Mouse (Mus musculus): Measurements from ENCODE around the gene Rpl6. TPM values are rescaled to one million over a fixed set of nuclear protein-coding genes. Genes with fewer than 3 reads are reported as not detected.

Rpl6 gene
- polyA plus RNA-seq, 1 experiment from 2014 or later, result 368 TPM

DNA sequence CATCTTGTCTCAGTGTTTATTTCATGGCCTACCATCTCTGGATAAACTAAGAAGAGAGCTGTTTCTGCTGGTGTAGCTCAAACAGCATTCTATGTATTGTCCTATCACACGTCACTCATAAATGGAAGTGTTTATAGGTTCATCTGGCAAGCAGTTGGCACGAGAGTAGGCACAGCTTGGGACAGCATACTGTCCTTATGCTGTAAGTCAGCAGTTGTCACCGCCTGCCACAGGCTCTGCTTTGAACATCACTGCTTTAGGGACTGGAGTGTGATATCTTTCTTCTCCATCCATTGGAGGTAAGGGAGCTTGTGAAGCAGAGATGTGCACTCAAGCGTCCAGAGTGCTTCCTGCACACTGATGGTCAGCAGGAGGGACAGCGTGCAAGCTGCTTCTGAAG, 35.6 kb downstream of the Rpl6 start:
- Histone ChIP-seq H3K36me3 (ENCODE audit: control insufficient read depth, insufficient read depth, low read length) (no peaks in the 10 kb centered on the region), H3K27ac (ENCODE audit: low read depth, low read length) (no peak overlapping the region), H3K4me1 (ENCODE audit: control insufficient read depth, insufficient read depth, low read length) (no peaks in the 10 kb centered on the region), H3K4me2 (ENCODE audit: low read depth, low read length) (no peak overlapping the region), H3K27me3 (ENCODE audit: control insufficient read depth, insufficient read depth, low read length) (no peaks in the 10 kb centered on the region), H3K9me3 (ENCODE audit: control insufficient read depth, low read length) (no peaks in the 10 kb centered on the region), H3K4me3 (ENCODE audit: low read depth, low read length) (no peak overlapping the region), H3K9ac (replicated peaks; ENCODE audit: low read depth, low read length) (no peak overlapping the region)
- whole genome bisulfite sequencing, result 77% methylated on average over 5 of the region's 5 CpGs
- no peak for ATAC-seq (ENCODE audit: low read depth)

- H3K4me3 ChIP-seq (ENCODE audit: low read depth, low read length), result no peak overlapping the region
- no peaks in the 10 kb centered on the region for H3K4me1 ChIP-seq (ENCODE audit: control insufficient read depth, insufficient read depth, low read length)
- no peaks in the 10 kb centered on the region for H3K9me3 ChIP-seq (ENCODE audit: control insufficient read depth, low read length)
- H3K27ac ChIP-seq (ENCODE audit: low read depth, low read length), result no peak overlapping the region
- H3K4me2 ChIP-seq (ENCODE audit: low read depth, low read length), result no peak overlapping the region
- ATAC-seq (ENCODE audit: low read depth), result no peak
- no peak overlapping the region for H3K9ac ChIP-seq (replicated peaks; ENCODE audit: low read depth, low read length)
- H3K27me3 ChIP-seq (ENCODE audit: control insufficient read depth, insufficient read depth, low read length), result no peaks in the 10 kb centered on the region
- no peaks in the 10 kb centered on the region for H3K36me3 ChIP-seq (ENCODE audit: control insufficient read depth, insufficient read depth, low read length)
Measured at GRCm38 (mm10) chr5:121241182-121241581, 36.9 kb downstream of the Rpl6 start.

- H3K27me3 ChIP-seq (ENCODE audit: control insufficient read depth, insufficient read depth, low read length), result no peaks in the 10 kb centered on the region
- ATAC-seq (ENCODE audit: low read depth), result no peak
- H3K9ac ChIP-seq (replicated peaks; ENCODE audit: low read depth, low read length), result no peak overlapping the region
- no peaks in the 10 kb centered on the region for H3K4me1 ChIP-seq (ENCODE audit: control insufficient read depth, insufficient read depth, low read length)
- no peak overlapping the region for H3K4me3 ChIP-seq (ENCODE audit: low read depth, low read length)
- WGBS, result 55% methylated on average over 1 of the region's 1 CpGs
- no peaks in the 10 kb centered on the region for H3K36me3 ChIP-seq (ENCODE audit: control insufficient read depth, insufficient read depth, low read length)
- H3K27ac ChIP-seq (ENCODE audit: low read depth, low read length), result no peak overlapping the region
- no peaks in the 10 kb centered on the region for H3K9me3 ChIP-seq (ENCODE audit: control insufficient read depth, low read length)
- no peak overlapping the region for H3K4me2 ChIP-seq (ENCODE audit: low read depth, low read length)
Measured at GRCm38 (mm10) chr5:121242261-121242660, 38.0 kb downstream of the Rpl6 start.

- 89% methylated on average over 1 of the region's 1 CpGs for WGBS
- Histone ChIP-seq H3K9ac (replicated peaks; ENCODE audit: low read depth, low read length) (no peak overlapping the region), H3K4me3 (ENCODE audit: low read depth, low read length) (no peak overlapping the region), H3K27ac (ENCODE audit: low read depth, low read length) (no peak overlapping the region), H3K36me3 (ENCODE audit: control insufficient read depth, insufficient read depth, low read length) (no peaks in the 10 kb centered on the region), H3K9me3 (ENCODE audit: control insufficient read depth, low read length) (no peaks in the 10 kb centered on the region), H3K4me1 (ENCODE audit: control insufficient read depth, insufficient read depth, low read length) (no peaks in the 10 kb centered on the region), H3K4me2 (ENCODE audit: low read depth, low read length) (no peak overlapping the region), H3K27me3 (ENCODE audit: control insufficient read depth, insufficient read depth, low read length) (no peaks in the 10 kb centered on the region)
- no peak for ATAC-seq (ENCODE audit: low read depth)
Measured at GRCm38 (mm10) chr5:121242701-121243100, 38.4 kb downstream of the Rpl6 start.

GRCm38 (mm10) chr5:121243676-121244364, 39.5 kb downstream of the Rpl6 start:
- no peaks in the 10 kb centered on the region for H3K4me1 ChIP-seq (ENCODE audit: control insufficient read depth, insufficient read depth, low read length)
- no peaks in the 10 kb centered on the region for H3K9me3 ChIP-seq (ENCODE audit: control insufficient read depth, low read length)
- H3K27me3 ChIP-seq (ENCODE audit: control insufficient read depth, insufficient read depth, low read length), result no peaks in the 10 kb centered on the region
- no peaks in the 10 kb centered on the region for H3K36me3 ChIP-seq (ENCODE audit: control insufficient read depth, insufficient read depth, low read length)
- 100% methylated on average over 1 of the region's 1 CpGs for WGBS
- no peak overlapping the region for H3K4me3 ChIP-seq (ENCODE audit: low read depth, low read length)
- no peak overlapping the region for H3K9ac ChIP-seq (replicated peaks; ENCODE audit: low read depth, low read length)
- no peak for ATAC-seq (ENCODE audit: low read depth)
- H3K4me2 ChIP-seq (ENCODE audit: low read depth, low read length), result no peak overlapping the region
- no peak overlapping the region for H3K27ac ChIP-seq (ENCODE audit: low read depth, low read length)

DNA sequence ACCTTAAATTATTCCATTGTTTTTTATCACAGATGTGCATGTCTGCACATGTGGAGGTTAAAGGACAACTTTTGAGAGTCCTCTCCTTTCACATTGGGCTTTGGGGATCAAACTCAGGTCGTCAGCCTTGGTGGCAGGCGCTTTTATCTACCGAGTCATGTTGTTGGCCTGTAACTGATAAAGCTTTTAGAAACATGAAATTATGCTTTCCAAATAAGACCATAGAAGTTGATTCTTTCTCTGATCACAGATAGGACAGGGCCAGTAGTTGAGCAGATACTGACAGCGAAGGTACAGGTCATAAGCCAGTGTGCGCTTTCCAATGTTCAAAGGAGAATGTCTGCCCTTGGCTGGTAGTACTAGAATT, 40.1 kb downstream of the Rpl6 start:
- no peaks in the 10 kb centered on the region for H3K4me1 ChIP-seq (ENCODE audit: control insufficient read depth, insufficient read depth, low read length)
- 92% methylated on average over 5 of the region's 5 CpGs for WGBS
- no peak overlapping the region for H3K4me3 ChIP-seq (ENCODE audit: low read depth, low read length)
- H3K9ac ChIP-seq (replicated peaks; ENCODE audit: low read depth, low read length), result no peak overlapping the region
- H3K4me2 ChIP-seq (ENCODE audit: low read depth, low read length), result no peak overlapping the region
- no peak overlapping the region for H3K27ac ChIP-seq (ENCODE audit: low read depth, low read length)
- no peak for ATAC-seq (ENCODE audit: low read depth)
- H3K27me3 ChIP-seq (ENCODE audit: control insufficient read depth, insufficient read depth, low read length), result no peaks in the 10 kb centered on the region
- H3K36me3 ChIP-seq (ENCODE audit: control insufficient read depth, insufficient read depth, low read length), result no peaks in the 10 kb centered on the region
- no peaks in the 10 kb centered on the region for H3K9me3 ChIP-seq (ENCODE audit: control insufficient read depth, low read length)

- Histone ChIP-seq H3K9ac (replicated peaks; ENCODE audit: low read depth, low read length) (no peak overlapping the region), H3K36me3 (ENCODE audit: control insufficient read depth, insufficient read depth, low read length) (no peaks in the 10 kb centered on the region), H3K27me3 (ENCODE audit: control insufficient read depth, insufficient read depth, low read length) (no peaks in the 10 kb centered on the region), H3K4me1 (ENCODE audit: control insufficient read depth, insufficient read depth, low read length) (no peaks in the 10 kb centered on the region), H3K4me3 (ENCODE audit: low read depth, low read length) (no peak overlapping the region), H3K27ac (ENCODE audit: low read depth, low read length) (no peak overlapping the region), H3K9me3 (ENCODE audit: control insufficient read depth, low read length) (no peaks in the 10 kb centered on the region), H3K4me2 (ENCODE audit: low read depth, low read length) (no peak overlapping the region)
- WGBS, result 88% methylated on average over 7 of the region's 7 CpGs
- ATAC-seq (ENCODE audit: low read depth), result no peak
Measured at GRCm38 (mm10) chr5:121245201-121245600, 40.9 kb downstream of the Rpl6 start.

GRCm38 (mm10) chr5:121248766-121249394, 44.6 kb downstream of the Rpl6 start:
- H3K9me3 ChIP-seq (ENCODE audit: control insufficient read depth, low read length), result no peaks in the 10 kb centered on the region
- H3K27me3 ChIP-seq (ENCODE audit: control insufficient read depth, insufficient read depth, low read length), result no peaks in the 10 kb centered on the region
- H3K27ac ChIP-seq (ENCODE audit: low read depth, low read length), result no peak overlapping the region
- H3K9ac ChIP-seq (replicated peaks; ENCODE audit: low read depth, low read length), result no peak overlapping the region
- no peaks in the 10 kb centered on the region for H3K36me3 ChIP-seq (ENCODE audit: control insufficient read depth, insufficient read depth, low read length)
- H3K4me1 ChIP-seq (ENCODE audit: control insufficient read depth, insufficient read depth, low read length), result no peaks in the 10 kb centered on the region
- no peak overlapping the region for H3K4me2 ChIP-seq (ENCODE audit: low read depth, low read length)
- ATAC-seq (ENCODE audit: low read depth), result no peak
- H3K4me3 ChIP-seq (ENCODE audit: low read depth, low read length), result no peak overlapping the region
- WGBS, result 83% methylated on average over 3 of the region's 3 CpGs

GRCm38 (mm10) chr5:121249693-121250092, 45.4 kb downstream of the Rpl6 start:
- Histone ChIP-seq H3K4me3 (ENCODE audit: low read depth, low read length) (no peak overlapping the region), H3K27me3 (ENCODE audit: control insufficient read depth, insufficient read depth, low read length) (no peaks in the 10 kb centered on the region), H3K4me2 (ENCODE audit: low read depth, low read length) (no peak overlapping the region), H3K4me1 (ENCODE audit: control insufficient read depth, insufficient read depth, low read length) (no peaks in the 10 kb centered on the region), H3K9me3 (ENCODE audit: control insufficient read depth, low read length) (no peaks in the 10 kb centered on the region), H3K36me3 (ENCODE audit: control insufficient read depth, insufficient read depth, low read length) (0 out of 2 replicates have a peak, but pooled peaks cover under 1% of the 10 kb centered on the region), H3K27ac (ENCODE audit: low read depth, low read length) (no peak overlapping the region), H3K9ac (replicated peaks; ENCODE audit: low read depth, low read length) (no peak overlapping the region)
- no peak for ATAC-seq (ENCODE audit: low read depth)
- 89% methylated on average over 3 of the region's 3 CpGs for WGBS

Measured in neural tube, embryonic 14.5 days (tissue).